Mouse (Mus musculus) cerebellum, adult (tissue): ENCODE data around the gene Pkig.

Experiments used
- ATAC-seq: cut with Nextera tagmentation; 2 replicates; pipeline ENCODE4 v1.9.2; 2017; ENCODE audit warnings: mild to moderate bottlenecking, moderate library complexity, mixed read lengths; ENCODE audit not compliant: insufficient number of reproducible peaks, low FRiP score, low TSS enrichment

Pkig gene

GRCm38 (mm10) chr2:163743357-163743756, 85.2 kb downstream of the Pkig start:
- ATAC-seq, result no peak

GRCm38 (mm10) chr2:163744801-163745570, 86.8 kb downstream of the Pkig start:
- no peak for ATAC-seq

GRCm38 (mm10) chr2:163749647-163750611, 91.7 kb downstream of the Pkig start, which contains the start of gene Ada:
Gene Ada (minus strand): TSS chr2:163750239.
- ATAC-seq, result no peak

GRCm38 (mm10) chr2:163754228-163754627, 96.0 kb downstream of the Pkig start:
- ATAC-seq, result no peak

GRCm38 (mm10) chr2:163756723-163757122, 98.5 kb downstream of the Pkig start:
- ATAC-seq, result no peak

GRCm38 (mm10) chr2:163758146-163758545, 100.0 kb downstream of the Pkig start:
- no peak for ATAC-seq

- ATAC-seq, result no peak
Measured at GRCm38 (mm10) chr2:163760589-163760988, 102.4 kb downstream of the Pkig start.

GRCm38 (mm10) chr2:163761402-163761801, 103.2 kb downstream of the Pkig start:
- ATAC-seq, result no peak

GRCm38 (mm10) chr2:163766261-163766660, 108.1 kb downstream of the Pkig start:
- ATAC-seq, result no peak

- no peak for ATAC-seq
Measured at GRCm38 (mm10) chr2:163766890-163767289, 108.7 kb downstream of the Pkig start.

- ATAC-seq, result no peak
Measured at GRCm38 (mm10) chr2:163770731-163771130, 112.5 kb downstream of the Pkig start.
